Mouse (Mus musculus) heart, embryonic 14.5 days (tissue): ENCODE measurements around the gene Gm10160. TPM values are rescaled to one million over a fixed set of nuclear protein-coding genes. Genes with fewer than 3 reads are reported as not detected.

Experiments
- ATAC-seq: fragments of 200-750 bp; cut with Nextera tagmentation; 2 replicates; pipeline ENCODE4 v1.8.0; 2017; ENCODE audit warnings: low read depth, moderate TSS enrichment; ENCODE audit not compliant: insufficient number of reproducible peaks, insufficient read depth, low FRiP score
- H3K27ac ChIP-seq, 2 experiments: fragments of 200-500 bp in 1 of 2; fragments of 300-500 bp in 1 of 2; sonication (generic) in 1 of 2; replicated peaks in 1 of 2; 2 replicates each; pipeline ENCODE4 v1.5.1; 2012 to 2014; ENCODE audit warnings: low read depth in 2 of 2, low read length in 2 of 2, control low read depth in 1 of 2, mild to moderate bottlenecking in 1 of 2, mixed read lengths in 1 of 2; ENCODE audit not compliant: control insufficient read depth in 1 of 2, insufficient read depth in 1 of 2
- H3K27me3 ChIP-seq: fragments of 300-500 bp; sonication (generic); 2 replicates; pipeline ENCODE4 v1.6.1; 2014; ENCODE audit warnings: mild to moderate bottlenecking, low read length, control low read depth; ENCODE audit not compliant: control insufficient read depth, insufficient read depth
- H3K36me3 ChIP-seq: fragments of 300-500 bp; sonication (generic); 2 replicates; pipeline ENCODE4 v1.6.1; 2014; ENCODE audit warnings: mild to moderate bottlenecking, control low read depth, low read length, mixed read lengths; ENCODE audit not compliant: control insufficient read depth, insufficient read depth
- H3K4me1 ChIP-seq, 2 experiments: fragments of 200-500 bp in 1 of 2; fragments of 300-500 bp in 1 of 2; sonication (generic) in 1 of 2; 2 replicates each; pipeline ENCODE4 v1.6.1; 2012 to 2014; ENCODE audit warnings: low read length in 2 of 2, control low read depth in 1 of 2, mixed read lengths in 1 of 2; ENCODE audit not compliant: control insufficient read depth in 2 of 2, insufficient read depth in 2 of 2
- H3K4me2 ChIP-seq: fragments of 300-500 bp; sonication (generic); 2 replicates; pipeline ENCODE4 v1.6.1; 2014; ENCODE audit warnings: mild to moderate bottlenecking, low read length
- H3K4me3 ChIP-seq, 2 experiments: fragments of 200-500 bp in 1 of 2; fragments of 300-500 bp in 1 of 2; sonication (generic) in 1 of 2; 2 replicates each; pipeline ENCODE4 v1.5.1; 2012 to 2014; ENCODE audit warnings: low read length in 2 of 2, mild to moderate bottlenecking in 2 of 2, control low read depth in 1 of 2, low read depth in 1 of 2, moderate library complexity in 1 of 2; ENCODE audit not compliant: control insufficient read depth in 1 of 2, insufficient read depth in 1 of 2
- H3K9ac ChIP-seq: fragments of 300-500 bp; sonication (generic); 2 replicates; pipeline ENCODE4 v1.6.1; 2014; ENCODE audit warnings: mild to moderate bottlenecking, low read length
- H3K9me3 ChIP-seq: fragments of 300-500 bp; sonication (generic); 2 replicates; pipeline ENCODE4 v1.6.1; 2016; ENCODE audit warnings: low read length, control low read depth; ENCODE audit not compliant: control insufficient read depth
- WGBS: fragments of 180-500 bp; shearing (Covaris S2); extraction: QIAGEN DNeasy Blood & Tissue Kit; methylation state at CpG from one replicate; pipeline ENCODE4 v1.1.7; 2014; 5-methylcytosine and 5-hydroxymethylcytosine counted together
- polyA plus RNA-seq: library from polyadenylated mRNA; unstranded; fragments of >200 nt; fragmentation: Nextera tagmentation; extraction: Ambion mirVana; gene quantifications from 2 replicates; pipeline ENCODE4 v1.2.1, GENCODE M21; 2014

The Gm10160 gene
- polyA plus RNA-seq, 1 experiment from 2014 or later, result not detected

DNA sequence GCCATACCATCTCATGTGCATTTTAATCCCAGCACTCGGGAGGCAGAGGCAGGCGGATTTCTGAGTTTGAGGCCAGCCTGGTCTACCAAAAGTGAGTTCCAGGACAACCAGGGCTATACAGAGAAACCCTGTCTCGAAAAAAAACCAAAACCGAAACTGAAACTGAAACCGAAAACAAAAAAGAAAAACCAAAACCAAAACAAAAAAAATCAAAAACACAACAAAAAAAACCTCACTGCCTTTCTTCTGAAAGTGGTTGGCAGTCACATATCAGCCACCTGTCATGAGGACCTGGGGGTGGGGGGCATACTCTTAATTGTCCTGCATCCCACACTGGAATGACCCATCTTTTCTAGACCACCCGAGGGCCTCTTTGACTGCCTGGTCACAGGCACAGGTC, 9.0 kb upstream of the Gm10160 start:
- Histone ChIP-seq H3K27me3 (no peaks in the 10 kb centered on the region), H3K4me3 (no peak overlapping the region), H3K9me3 (no peaks in the 10 kb centered on the region), H3K36me3 (peaks cover 20% of the 10 kb centered on the region), H3K4me1 (peaks cover 17 to 23% of the 10 kb centered on the region in 2 experiments), H3K9ac (no peak overlapping the region), H3K4me2 (no peak overlapping the region), H3K27ac (no peak overlapping the region)
- WGBS, result 88% methylated on average over 6 of the region's 6 CpGs
- no peak for ATAC-seq

DNA sequence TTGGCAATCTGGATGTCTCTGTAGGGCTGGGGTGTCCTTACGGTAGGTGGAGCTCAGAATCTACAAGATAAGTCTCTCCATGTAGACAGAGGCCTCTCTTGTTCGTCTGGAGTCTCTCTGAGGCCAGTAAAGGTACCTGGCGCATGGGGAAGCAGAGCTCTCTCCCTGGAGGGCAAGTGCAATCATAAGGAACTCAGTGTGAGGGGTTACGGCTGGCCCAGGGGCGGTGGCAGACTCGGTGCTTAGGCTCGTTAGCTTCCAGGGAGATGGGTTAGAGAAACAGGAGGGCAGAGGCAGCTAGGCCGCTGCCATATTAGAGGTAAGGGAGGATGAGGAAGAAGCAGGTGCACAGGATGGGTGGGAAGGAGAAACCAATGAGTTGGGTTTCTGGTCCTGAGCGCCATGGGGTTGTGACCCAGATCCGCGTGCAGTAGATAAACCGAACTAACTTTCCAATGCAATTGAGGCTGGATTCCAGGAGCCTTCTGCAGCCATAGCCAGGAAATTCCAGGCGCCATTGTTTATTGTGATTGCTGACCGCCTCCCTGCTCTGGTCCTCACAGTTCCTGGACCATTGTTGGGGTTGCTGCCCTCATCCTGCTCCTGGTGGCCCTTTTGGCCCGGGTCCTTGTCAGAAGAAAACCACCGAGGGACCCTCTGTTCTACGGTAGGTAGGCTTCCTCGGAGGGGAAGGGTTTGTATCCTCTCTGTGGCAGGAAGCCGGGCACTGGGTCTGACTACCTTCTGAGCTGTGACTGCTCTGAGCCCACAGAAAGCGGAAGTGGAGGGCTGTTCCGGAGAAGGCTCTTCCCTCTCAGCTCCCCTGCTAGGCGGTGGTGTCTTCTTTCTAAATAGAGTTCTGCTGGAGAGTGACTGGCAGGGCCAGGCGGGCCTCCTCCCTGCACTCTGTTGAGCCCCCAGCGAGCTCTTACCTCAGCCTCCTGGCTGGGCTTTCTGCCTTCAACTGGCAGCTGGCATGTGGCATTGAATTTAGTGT, 7.3 kb upstream of the Gm10160 start:
- Histone ChIP-seq H3K4me2 (0 out of 2 replicates have a peak overlapping the region, but pooled peaks have one; percentile 4), H3K4me3 (no peak overlapping the region), H3K27ac (peak overlapping the region; percentile 57 to 64), H3K36me3 (peaks cover 13% of the 10 kb centered on the region; the same call in 1 of the 2 replicates), H3K4me1 (peaks cover 24 to 27% of the 10 kb centered on the region in 2 experiments), H3K27me3 (no peaks in the 10 kb centered on the region), H3K9me3 (no peaks in the 10 kb centered on the region), H3K9ac (no peak overlapping the region)
- ATAC-seq, result peak; percentile 16; the same call in 1 of the 2 replicates
- WGBS, result 60% methylated on average over 24 of the region's 24 CpGs

DNA sequence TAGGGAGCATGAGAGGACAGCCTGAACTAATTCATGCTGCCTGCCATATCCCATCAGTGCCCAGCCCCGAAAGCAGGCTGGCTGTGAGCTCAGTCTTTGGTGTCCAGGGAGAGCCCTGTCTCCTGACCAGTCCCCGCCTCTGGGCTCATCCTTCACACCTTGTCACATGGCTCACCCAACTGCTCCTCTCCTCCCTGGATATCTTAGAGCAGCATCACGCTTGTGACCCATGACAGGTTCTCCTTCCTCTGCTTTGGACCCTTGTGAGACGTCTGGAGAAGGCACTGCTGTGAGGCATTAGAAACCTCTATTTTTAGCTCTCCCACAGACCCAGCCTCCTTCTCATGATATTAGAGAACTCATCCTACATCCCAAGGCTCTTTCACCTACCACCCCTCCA, 6.3 kb upstream of the Gm10160 start:
- peaks cover 24 to 27% of the 10 kb centered on the region in 2 experiments for H3K4me1 ChIP-seq
- no peak overlapping the region for H3K4me3 ChIP-seq
- ATAC-seq, result no peak
- H3K9me3 ChIP-seq, result no peaks in the 10 kb centered on the region
- WGBS, result 55% methylated on average over 4 of the region's 4 CpGs
- peaks cover 13% of the 10 kb centered on the region; the same call in 1 of the 2 replicates for H3K36me3 ChIP-seq
- no peak overlapping the region for H3K4me2 ChIP-seq
- no peaks in the 10 kb centered on the region for H3K27me3 ChIP-seq
- H3K27ac ChIP-seq, result peak overlapping the region in 1 of 2 experiments; percentile 64; a peak in 1 of 4 replicates
- no peak overlapping the region for H3K9ac ChIP-seq

DNA sequence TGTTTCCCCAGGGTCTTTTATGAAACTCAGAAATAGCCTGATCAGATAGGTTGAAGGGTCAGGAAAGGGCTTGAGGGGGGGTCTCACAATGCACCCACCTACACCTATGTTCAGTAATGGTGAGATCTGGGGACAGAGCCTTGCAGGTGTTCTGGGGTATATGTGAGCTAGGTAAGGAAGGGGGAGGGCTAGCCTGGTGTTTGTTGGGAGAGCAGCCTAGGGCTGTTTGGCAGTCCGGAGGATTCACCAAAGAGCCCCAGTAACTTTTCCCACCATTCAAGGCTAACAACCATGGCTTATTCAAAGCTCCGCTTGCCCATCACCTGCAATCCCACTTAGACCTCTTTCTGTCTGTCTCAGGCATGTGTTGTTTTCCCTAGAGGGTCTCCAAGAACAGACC, 5.9 kb upstream of the Gm10160 start:
- H3K27me3 ChIP-seq, result no peaks in the 10 kb centered on the region
- H3K4me3 ChIP-seq, result no peak overlapping the region
- H3K36me3 ChIP-seq, result peaks cover 11% of the 10 kb centered on the region; the same call in 1 of the 2 replicates
- ATAC-seq, result no peak
- H3K27ac ChIP-seq, result no peak overlapping the region; a peak in 1 of 4 replicates
- H3K9ac ChIP-seq, result no peak overlapping the region
- peaks cover 24 to 27% of the 10 kb centered on the region in 2 experiments for H3K4me1 ChIP-seq
- no peaks in the 10 kb centered on the region for H3K9me3 ChIP-seq
- WGBS, result 97% methylated on average over 2 of the region's 2 CpGs
- H3K4me2 ChIP-seq, result peak overlapping the region; percentile 84; the same call in 1 of the 2 replicates

DNA sequence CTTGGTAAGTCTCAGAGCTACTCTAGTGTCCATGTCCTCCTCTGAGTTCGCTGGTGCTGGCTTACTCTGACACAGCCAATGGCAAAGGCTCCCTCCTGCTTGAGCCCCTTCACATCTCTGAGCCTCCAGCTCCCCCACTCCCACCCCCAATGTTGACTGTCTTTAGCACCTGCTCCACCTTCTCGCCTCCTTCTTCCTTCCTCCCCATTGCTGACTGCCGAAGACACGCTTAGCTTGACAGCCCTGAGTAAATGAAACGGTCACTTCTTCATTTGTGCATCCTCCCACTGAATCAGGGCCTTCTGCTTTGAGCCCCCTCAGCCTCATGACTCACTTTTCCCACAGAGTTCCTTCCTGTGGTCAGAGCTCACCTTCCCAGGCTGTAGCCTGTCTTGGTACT, 5.4 kb upstream of the Gm10160 start:
- Histone ChIP-seq H3K36me3 (peaks cover 9% of the 10 kb centered on the region; the same call in 1 of the 2 replicates), H3K27me3 (no peaks in the 10 kb centered on the region), H3K4me3 (no peak overlapping the region), H3K4me1 (peaks cover 24 to 27% of the 10 kb centered on the region in 2 experiments), H3K27ac (no peak overlapping the region), H3K9ac (no peak overlapping the region), H3K4me2 (peak overlapping the region; percentile 84), H3K9me3 (no peaks in the 10 kb centered on the region)
- 67% methylated on average over 5 of the region's 5 CpGs for WGBS
- ATAC-seq, result no peak

DNA sequence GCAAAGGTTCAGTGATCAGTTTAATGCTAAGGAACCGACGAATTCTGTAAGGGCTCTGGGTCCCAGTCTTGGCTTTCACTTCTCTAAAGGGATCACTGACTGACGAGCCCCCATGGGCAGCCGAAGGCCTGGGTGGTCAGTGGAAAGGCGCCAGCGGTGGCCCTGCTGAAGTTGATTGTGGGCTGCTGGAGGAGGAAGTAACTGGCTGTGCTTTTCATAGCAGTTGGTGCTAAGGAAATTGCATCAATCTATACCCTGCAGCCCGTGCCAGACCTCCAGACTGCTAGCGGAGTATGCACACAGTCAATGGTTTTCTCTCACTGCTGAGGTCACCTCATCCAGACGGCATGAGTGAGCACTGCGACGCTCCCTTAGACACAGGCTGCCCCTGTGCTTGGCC, 4.5 kb upstream of the Gm10160 start:
- Histone ChIP-seq H3K27me3 (no peaks in the 10 kb centered on the region), H3K9me3 (no peaks in the 10 kb centered on the region), H3K36me3 (0 out of 2 replicates have a peak, but pooled peaks cover under 1% of the 10 kb centered on the region), H3K4me3 (peak overlapping the region; percentile 76 to 83), H3K4me1 (peaks cover 25 to 27% of the 10 kb centered on the region in 2 experiments), H3K4me2 (peak overlapping the region; percentile 84), H3K9ac (peak overlapping the region; percentile 80), H3K27ac (peak overlapping the region; percentile 10 to 56; a peak in 2 of 4 replicates)
- ATAC-seq, result no peak
- 38% methylated on average over 11 of the region's 11 CpGs for WGBS

DNA sequence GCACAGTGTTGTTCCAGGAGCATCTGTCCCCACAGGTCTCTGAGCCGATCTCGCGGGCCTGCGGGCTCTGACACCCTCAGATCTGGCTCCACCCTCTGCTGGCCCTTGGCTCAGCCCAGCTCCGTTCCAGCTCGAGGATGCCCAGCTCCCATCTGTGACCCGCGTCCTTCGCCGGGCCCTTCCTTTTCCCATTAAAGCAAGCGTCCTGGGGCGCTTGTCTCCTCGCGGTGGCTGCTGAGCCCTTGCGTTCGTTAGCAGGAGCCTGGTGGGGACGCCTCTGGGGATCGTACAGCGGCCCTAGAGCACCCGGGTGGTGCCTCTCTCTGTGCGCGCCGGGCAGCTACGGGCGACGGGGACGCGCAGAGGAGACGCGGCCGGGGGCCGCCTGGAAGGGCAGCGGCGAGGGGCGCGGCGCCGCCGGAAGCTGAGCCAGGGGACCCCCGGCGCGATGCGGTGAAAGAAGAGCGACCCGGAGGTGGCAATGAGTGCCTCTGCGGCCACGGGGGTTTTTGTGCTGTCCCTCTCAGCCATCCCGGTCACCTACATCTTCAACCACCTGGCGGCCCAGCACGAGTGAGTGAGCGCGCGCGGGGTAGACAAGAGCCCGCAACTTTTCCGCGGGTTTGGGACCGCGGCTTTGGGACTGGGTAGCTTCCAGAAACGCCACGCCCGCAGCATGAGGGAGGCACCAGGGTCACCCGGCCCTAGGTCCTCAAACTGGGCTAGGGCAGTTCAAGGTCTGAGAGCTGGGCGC, 3.6 kb upstream of the Gm10160 start, which contains the start of gene Tm6sf1:
Gene Tm6sf1, plus strand, starts transcription at position 34 of the 754 bp plus-strand sequence.
- peak; percentile 40 for ATAC-seq
- H3K27me3 ChIP-seq, result no peaks in the 10 kb centered on the region

More for the DNA sequence above, 3.6 kb upstream of the Gm10160 start, which contains the start of gene Tm6sf1:
- no peaks in the 10 kb centered on the region for H3K9me3 ChIP-seq
- peak within 1 kb of the TSS; percentile 80 for H3K9ac ChIP-seq
- peak within 1 kb of the TSS; percentile 49 to 56 for H3K27ac ChIP-seq
- peak within 1 kb of the TSS; percentile 84 for H3K4me2 ChIP-seq
- peak within 1 kb of the TSS; percentile 76 to 83 for H3K4me3 ChIP-seq
- WGBS, result under 1% methylated on average over 48 of the region's 64 CpGs
- H3K36me3 ChIP-seq, result no peaks in the 10 kb centered on the region
- peaks cover 33% of the 10 kb centered on the region in 2 experiments for H3K4me1 ChIP-seq
